Mouse (Mus musculus): ENCODE results near the gene Uvrag. TPM values are rescaled to one million over a fixed set of nuclear protein-coding genes. Genes with fewer than 3 reads are reported as not detected.

Gene Uvrag
- polyA plus RNA-seq, 1 experiment from 2014 or later: 15.7 TPM

- Histone ChIP-seq H3K4me1 (peaks cover 16% of the 10 kb centered on the region; the same call in 1 of the 2 replicates), H3K9me3 (peaks cover 4% of the 10 kb centered on the region; the same call in 1 of the 2 replicates), H3K36me3 (no peaks in the 10 kb centered on the region), H3K4me2 (replicated peaks) (no peak overlapping the region), H3K27ac (replicated peaks) (no peak overlapping the region), H3K4me3 (no peak overlapping the region), H3K9ac (replicated peaks) (no peak overlapping the region), H3K27me3 (no peaks in the 10 kb centered on the region)
- 45% methylated on average over 5 of the region's 5 CpGs for WGBS
- ATAC-seq (ENCODE audit: low FRiP score, low read depth): no peak
These were observed 237.1 kb downstream of the Uvrag start for GRCm38 (mm10) chr7:98903884-98904283.

DNA sequence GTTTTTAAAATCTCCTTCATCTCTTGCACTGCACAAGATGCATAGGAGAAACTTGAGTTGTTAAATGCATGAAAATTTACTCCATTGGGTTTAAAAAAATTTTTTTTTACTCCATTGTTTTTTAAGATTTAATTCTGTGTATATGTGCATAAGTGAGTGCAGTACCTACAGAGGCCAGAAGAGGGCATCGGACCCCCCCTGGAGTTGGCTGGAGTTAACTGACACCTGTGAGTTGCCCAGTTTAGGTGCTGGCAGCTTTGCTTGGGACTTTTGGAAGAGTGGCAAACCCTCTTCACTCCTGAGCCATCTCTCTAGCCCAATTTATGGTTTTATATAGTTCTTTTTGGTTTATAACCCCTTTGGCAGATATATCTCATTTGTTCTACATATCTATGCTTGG is 239.8 kb downstream of the Uvrag start:
- H3K9ac ChIP-seq (replicated peaks): no peak overlapping the region
- H3K4me3 ChIP-seq: no peak overlapping the region
- peaks cover 16% of the 10 kb centered on the region; the same call in 1 of the 2 replicates for H3K4me1 ChIP-seq
- no peaks in the 10 kb centered on the region for H3K36me3 ChIP-seq
- no peak for ATAC-seq (ENCODE audit: low FRiP score, low read depth)
- H3K27ac ChIP-seq (replicated peaks): no peak overlapping the region
- WGBS: 93% methylated on average over 1 of the region's 1 CpGs
- H3K4me2 ChIP-seq (replicated peaks): no peak overlapping the region
- no peaks in the 10 kb centered on the region; the same call in 1 of the 2 replicates for H3K27me3 ChIP-seq
- peaks cover 4% of the 10 kb centered on the region; the same call in 1 of the 2 replicates for H3K9me3 ChIP-seq

- no peak overlapping the region for H3K9ac ChIP-seq (replicated peaks)
- WGBS: 91% methylated on average over 4 of the region's 4 CpGs
These were observed 241.1 kb downstream of the Uvrag start for GRCm38 (mm10) chr7:98899815-98900214.

DNA sequence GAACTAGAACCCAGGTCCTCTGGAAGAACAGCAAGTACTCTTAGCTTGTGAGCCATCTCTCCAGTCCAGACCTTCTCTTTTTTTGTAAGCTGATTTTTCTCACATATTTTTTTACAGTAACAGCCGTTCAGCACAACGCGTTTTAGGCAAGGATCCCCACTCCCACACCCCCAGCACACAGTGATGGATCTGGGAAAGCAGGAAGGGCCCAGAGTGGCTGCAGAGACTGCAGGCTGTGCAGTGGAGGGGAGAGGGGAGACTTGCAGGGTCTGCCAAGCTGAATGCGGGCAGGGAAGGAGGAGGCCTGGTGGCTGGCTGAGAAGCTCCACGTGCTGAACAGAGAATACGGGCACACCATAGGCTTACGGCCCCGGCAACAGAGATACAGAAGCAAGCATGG is 243.6 kb downstream of the Uvrag start:
- no peak overlapping the region for H3K9ac ChIP-seq (replicated peaks)
- H3K36me3 ChIP-seq: no peaks in the 10 kb centered on the region
- no peaks in the 10 kb centered on the region; the same call in 1 of the 2 replicates for H3K27me3 ChIP-seq
- H3K27ac ChIP-seq (replicated peaks): no peak overlapping the region
- no peak for ATAC-seq (ENCODE audit: low FRiP score, low read depth)
- no peak overlapping the region for H3K4me3 ChIP-seq
- peaks cover 4% of the 10 kb centered on the region; the same call in 1 of the 2 replicates for H3K9me3 ChIP-seq
- 93% methylated on average over 8 of the region's 8 CpGs for WGBS
- no peak overlapping the region for H3K4me2 ChIP-seq (replicated peaks)
- peaks cover 10% of the 10 kb centered on the region for H3K4me1 ChIP-seq

More at GRCm38 (mm10) chr7:98899815-98900214, 241.1 kb downstream of the Uvrag start:
- Histone ChIP-seq H3K9me3 (peaks cover 4% of the 10 kb centered on the region; the same call in 1 of the 2 replicates), H3K36me3 (no peaks in the 10 kb centered on the region), H3K4me2 (replicated peaks) (no peak overlapping the region), H3K27ac (replicated peaks) (no peak overlapping the region), H3K4me1 (peaks cover 24% of the 10 kb centered on the region), H3K4me3 (no peak overlapping the region), H3K27me3 (no peaks in the 10 kb centered on the region; the same call in 1 of the 2 replicates)
- no peak for ATAC-seq (ENCODE audit: low FRiP score, low read depth)

DNA sequence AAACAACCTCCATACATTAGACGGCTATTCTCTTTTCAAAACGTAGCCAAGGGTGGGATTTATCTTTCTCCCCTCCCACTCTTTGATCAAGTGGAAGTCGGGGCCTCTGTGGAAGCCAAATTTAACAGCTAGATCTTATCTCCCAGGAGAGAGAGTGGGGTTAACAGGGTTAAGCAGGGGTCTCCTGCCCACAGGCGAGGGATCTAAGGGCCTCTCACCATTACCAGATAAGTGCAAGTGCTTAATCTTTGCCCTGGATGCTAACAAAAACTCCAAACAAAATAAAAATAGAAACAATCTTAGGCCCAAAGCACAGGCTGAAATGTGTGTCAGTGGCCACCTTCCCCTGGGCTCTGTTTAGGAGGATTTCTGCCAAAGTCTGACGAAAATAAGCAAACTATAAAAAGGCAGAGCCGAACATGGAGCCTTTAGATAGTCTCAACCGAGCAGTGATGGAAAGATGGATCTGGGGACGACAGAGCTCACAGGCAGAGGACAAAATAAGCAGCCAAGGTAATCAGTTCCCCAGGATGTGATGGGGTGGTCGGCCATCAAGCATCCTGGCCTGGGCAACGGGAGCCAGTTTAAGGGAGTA is 245.3 kb downstream of the Uvrag start:
- Histone ChIP-seq H3K36me3 (no peaks in the 10 kb centered on the region), H3K9me3 (no peaks in the 10 kb centered on the region), H3K27ac (replicated peaks) (no peak overlapping the region), H3K27me3 (no peaks in the 10 kb centered on the region; the same call in 1 of the 2 replicates), H3K4me3 (no peak overlapping the region), H3K9ac (replicated peaks) (no peak overlapping the region), H3K4me1 (peaks cover 10% of the 10 kb centered on the region), H3K4me2 (replicated peaks) (no peak overlapping the region)
- ATAC-seq (ENCODE audit: low FRiP score, low read depth): no peak
- 48% methylated on average over 10 of the region's 10 CpGs for WGBS

- H3K9me3 ChIP-seq: no peaks in the 10 kb centered on the region
- no peaks in the 10 kb centered on the region for H3K36me3 ChIP-seq
- H3K4me2 ChIP-seq (replicated peaks): no peak overlapping the region
- 46% methylated on average over 5 of the region's 5 CpGs for WGBS
- peaks cover 14% of the 10 kb centered on the region for H3K4me1 ChIP-seq
- H3K27me3 ChIP-seq: no peaks in the 10 kb centered on the region; the same call in 1 of the 2 replicates
- H3K9ac ChIP-seq (replicated peaks): no peak overlapping the region
- no peak overlapping the region for H3K27ac ChIP-seq (replicated peaks)
- no peak overlapping the region for H3K4me3 ChIP-seq
- ATAC-seq (ENCODE audit: low FRiP score, low read depth): no peak
These were observed 246.2 kb downstream of the Uvrag start for GRCm38 (mm10) chr7:98894768-98895167.

- Histone ChIP-seq H3K36me3 (no peaks in the 10 kb centered on the region), H3K4me1 (peaks cover 19% of the 10 kb centered on the region), H3K9me3 (no peaks in the 10 kb centered on the region), H3K4me2 (replicated peaks) (no peak overlapping the region), H3K9ac (replicated peaks) (no peak overlapping the region), H3K27ac (replicated peaks) (no peak overlapping the region), H3K4me3 (no peak overlapping the region), H3K27me3 (no peaks in the 10 kb centered on the region; the same call in 1 of the 2 replicates)
- ATAC-seq (ENCODE audit: low FRiP score, low read depth): no peak
- 87% methylated on average over 5 of the region's 5 CpGs for WGBS
These were observed 246.6 kb downstream of the Uvrag start for GRCm38 (mm10) chr7:98894305-98894704.

GRCm38 (mm10) chr7:98893144-98893543 is 247.8 kb downstream of the Uvrag start:
- Histone ChIP-seq H3K4me1 (peaks cover 27% of the 10 kb centered on the region), H3K36me3 (no peaks in the 10 kb centered on the region), H3K4me2 (replicated peaks) (no peak overlapping the region), H3K27me3 (peaks cover under 1% of the 10 kb centered on the region; the same call in 1 of the 2 replicates), H3K4me3 (no peak overlapping the region), H3K27ac (replicated peaks) (no peak overlapping the region), H3K9me3 (no peaks in the 10 kb centered on the region), H3K9ac (replicated peaks) (no peak overlapping the region)
- WGBS: 85% methylated on average over 5 of the region's 5 CpGs
- no peak for ATAC-seq (ENCODE audit: low FRiP score, low read depth)

- peak overlapping the region; percentile 15; the same call in 1 of the 2 replicates for H3K4me2 ChIP-seq (replicated peaks)
- H3K4me3 ChIP-seq: no peak overlapping the region
- H3K36me3 ChIP-seq: no peaks in the 10 kb centered on the region
- H3K27me3 ChIP-seq: 0 out of 2 replicates have a peak, but pooled peaks cover 4% of the 10 kb centered on the region
- peak overlapping the region; percentile 54 for H3K27ac ChIP-seq (replicated peaks)
- no peak overlapping the region for H3K9ac ChIP-seq (replicated peaks)
- peaks cover 25% of the 10 kb centered on the region for H3K4me1 ChIP-seq
- ATAC-seq (ENCODE audit: low FRiP score, low read depth): no peak; the same call in 1 of the 2 replicates
- H3K9me3 ChIP-seq: no peaks in the 10 kb centered on the region
- 48% methylated on average over 7 of the region's 7 CpGs for WGBS
These were observed 251.7 kb downstream of the Uvrag start for GRCm38 (mm10) chr7:98889211-98889610.

DNA sequence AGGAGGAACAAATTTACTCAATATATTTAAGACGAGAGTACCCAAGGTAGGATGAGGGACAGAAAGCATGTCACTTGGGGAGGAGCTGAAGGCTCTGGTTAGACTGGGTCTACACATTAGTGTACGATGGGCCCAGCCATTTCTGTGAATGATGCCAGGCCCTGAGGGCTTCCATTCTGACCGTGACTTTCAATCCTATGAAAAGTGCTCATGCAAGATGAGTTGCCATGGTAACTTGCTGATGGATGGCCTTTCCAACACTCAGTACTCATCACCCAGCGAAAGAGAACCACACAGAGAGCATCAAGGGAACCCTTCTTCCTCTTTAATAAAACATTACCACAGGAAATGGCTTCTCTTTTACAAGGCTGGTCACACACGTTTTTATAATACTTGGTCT is 252.1 kb downstream of the Uvrag start:
- Histone ChIP-seq H3K4me1 (peaks cover 25% of the 10 kb centered on the region), H3K9ac (replicated peaks) (no peak overlapping the region), H3K36me3 (no peaks in the 10 kb centered on the region), H3K4me2 (replicated peaks) (no peak overlapping the region; the same call in 1 of the 2 replicates), H3K9me3 (no peaks in the 10 kb centered on the region), H3K27me3 (0 out of 2 replicates have a peak, but pooled peaks cover 4% of the 10 kb centered on the region), H3K4me3 (no peak overlapping the region), H3K27ac (replicated peaks) (peak overlapping the region; percentile 54; the same call in 1 of the 2 replicates)
- WGBS: 47% methylated on average over 5 of the region's 5 CpGs
- no peak for ATAC-seq (ENCODE audit: low FRiP score, low read depth)

- H3K27ac ChIP-seq (replicated peaks): no peak overlapping the region
- 0 out of 2 replicates have a peak, but pooled peaks cover 4% of the 10 kb centered on the region for H3K27me3 ChIP-seq
- peak; percentile 41 for ATAC-seq (ENCODE audit: low FRiP score, low read depth)
- H3K36me3 ChIP-seq: no peaks in the 10 kb centered on the region
- no peak overlapping the region for H3K4me3 ChIP-seq
- peak overlapping the region; percentile 28 for H3K4me2 ChIP-seq (replicated peaks)
- H3K9me3 ChIP-seq: no peaks in the 10 kb centered on the region
- WGBS: 26% methylated on average over 22 of the region's 22 CpGs
- peaks cover 25% of the 10 kb centered on the region for H3K4me1 ChIP-seq
- no peak overlapping the region for H3K9ac ChIP-seq (replicated peaks)
These were observed 253.1 kb downstream of the Uvrag start for GRCm38 (mm10) chr7:98887811-98888261.

DNA sequence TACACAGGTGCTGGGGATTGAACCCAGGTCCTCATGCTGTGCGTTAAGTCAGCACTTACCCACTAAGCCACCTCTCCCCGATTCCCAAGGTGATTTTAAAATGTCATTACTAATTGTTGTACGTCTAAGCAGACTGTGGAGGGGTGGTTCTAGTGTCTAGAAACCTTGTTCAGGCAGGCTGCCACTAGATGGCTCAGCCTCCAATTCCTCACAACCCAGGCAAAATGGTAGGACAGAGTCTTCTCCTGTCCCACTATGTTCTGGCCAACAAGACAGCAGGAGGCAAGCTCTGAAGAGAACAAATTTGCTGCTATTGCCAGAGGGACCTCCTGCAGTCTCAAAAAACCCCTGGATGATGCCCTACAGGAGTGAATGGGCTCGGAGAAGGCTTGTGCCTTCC is 259.1 kb downstream of the Uvrag start:
- H3K36me3 ChIP-seq: no peaks in the 10 kb centered on the region
- H3K27ac ChIP-seq (replicated peaks): no peak overlapping the region
- ATAC-seq (ENCODE audit: low FRiP score, low read depth): no peak
- peaks cover 5% of the 10 kb centered on the region for H3K4me1 ChIP-seq
- no peak overlapping the region for H3K9ac ChIP-seq (replicated peaks)
- 84% methylated on average over 4 of the region's 4 CpGs for WGBS
- H3K27me3 ChIP-seq: peaks cover 3% of the 10 kb centered on the region; the same call in 1 of the 2 replicates
- H3K9me3 ChIP-seq: no peaks in the 10 kb centered on the region
- no peak overlapping the region for H3K4me2 ChIP-seq (replicated peaks)
- H3K4me3 ChIP-seq: no peak overlapping the region

Measured in midbrain, embryonic 12.5 days (tissue).